Mouse (Mus musculus) gastrocnemius, postnatal 14 days (tissue): ENCODE measurements around the gene Pacrg. TPM values are rescaled to one million over a fixed set of nuclear protein-coding genes. Genes with fewer than 3 reads are reported as not detected.

Source experiments
- DNase-seq: peaks from one replicate; pipeline ENCODE4 v3.0.0; 2021; ENCODE audit warnings: mixed read lengths
- intact Hi-C: fragments of 180-260 bp; cut with DNase I; formaldehyde crosslinking; loops from one replicate; pipeline ENCODE4 v1.15.1; 2025; ENCODE audit warnings: low total_unique reads
- total RNA-seq, 2 experiments: library from RNA; stranded (reverse); gene quantifications; 2 replicates each; pipeline ENCODE4 v1.2.3; 2021

The Pacrg gene
- total RNA-seq, 2 experiments from 2014 or later, result 1.8 to 2.2 TPM

GRCm38 (mm10) chr17:10431849-10432524 is 408.1 kb downstream of the Pacrg start:
- no peak for DNase-seq
- intact Hi-C loops, result no loop called here

- intact Hi-C loops, result no loop called here
- DNase-seq, result no peak
Measured at GRCm38 (mm10) chr17:10430831-10431230, 409.3 kb downstream of the Pacrg start.

- no peak for DNase-seq
- intact Hi-C loops, result no loop called here
Measured at GRCm38 (mm10) chr17:10429406-10429805, 410.7 kb downstream of the Pacrg start.

DNA sequence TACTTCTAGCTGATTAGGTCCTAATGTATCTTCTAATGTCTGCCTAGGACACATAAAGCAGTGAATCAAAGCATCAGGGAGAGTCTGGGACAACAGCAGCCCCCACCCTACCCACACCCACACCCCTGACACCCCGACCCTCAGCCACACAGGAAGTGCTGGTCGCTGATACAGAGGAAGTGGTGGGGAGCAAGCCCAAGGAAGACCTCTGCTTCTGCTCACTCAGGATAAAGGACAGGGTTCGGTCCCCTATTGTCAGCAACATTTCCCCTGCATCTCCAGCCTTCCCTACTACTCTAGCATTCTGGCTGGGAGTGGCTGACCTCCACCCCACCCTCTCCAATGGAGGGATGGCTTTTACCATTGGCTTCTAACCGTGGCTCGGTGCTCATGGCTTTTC is 414.8 kb downstream of the Pacrg start:
- intact Hi-C loops, result no loop called here

GRCm38 (mm10) chr17:10417558-10418253 is 422.4 kb downstream of the Pacrg start:
- no peak for DNase-seq
- intact Hi-C loops, result no loop called here

More for the DNA sequence above, 414.8 kb downstream of the Pacrg start:
- DNase-seq, result no peak

GRCm38 (mm10) chr17:10416995-10417394 is 423.1 kb downstream of the Pacrg start:
- no peak for DNase-seq

DNA sequence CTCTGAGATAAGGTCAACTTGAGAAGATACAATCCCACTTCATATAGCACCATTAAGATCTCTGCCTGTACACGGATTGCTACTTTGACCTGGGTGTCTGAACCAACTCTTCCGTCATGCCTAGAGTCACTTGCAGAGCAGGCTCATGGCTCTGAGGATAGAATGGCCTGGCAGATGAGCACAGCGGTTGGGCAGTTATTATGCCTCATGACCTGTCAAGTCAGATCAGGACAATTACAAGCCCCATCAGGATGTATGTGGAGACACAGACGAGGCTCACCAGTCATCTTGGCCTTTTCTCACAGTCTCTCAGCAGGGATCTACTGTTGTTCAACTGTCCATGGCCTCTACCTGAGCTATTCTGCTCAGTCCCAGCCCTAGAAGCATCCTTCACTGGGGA is 424.0 kb downstream of the Pacrg start:
- intact Hi-C loops, result no loop called here

More at GRCm38 (mm10) chr17:10416995-10417394, 423.1 kb downstream of the Pacrg start:
- intact Hi-C loops, result no loop called here

GRCm38 (mm10) chr17:10414383-10414782 is 425.7 kb downstream of the Pacrg start:
- intact Hi-C loops, result no loop called here

More for the DNA sequence above, 424.0 kb downstream of the Pacrg start:
- no peak for DNase-seq

GRCm38 (mm10) chr17:10413870-10414269 is 426.2 kb downstream of the Pacrg start:
- intact Hi-C loops, result no loop called here
- DNase-seq, result no peak

More at GRCm38 (mm10) chr17:10414383-10414782, 425.7 kb downstream of the Pacrg start:
- no peak for DNase-seq

DNA sequence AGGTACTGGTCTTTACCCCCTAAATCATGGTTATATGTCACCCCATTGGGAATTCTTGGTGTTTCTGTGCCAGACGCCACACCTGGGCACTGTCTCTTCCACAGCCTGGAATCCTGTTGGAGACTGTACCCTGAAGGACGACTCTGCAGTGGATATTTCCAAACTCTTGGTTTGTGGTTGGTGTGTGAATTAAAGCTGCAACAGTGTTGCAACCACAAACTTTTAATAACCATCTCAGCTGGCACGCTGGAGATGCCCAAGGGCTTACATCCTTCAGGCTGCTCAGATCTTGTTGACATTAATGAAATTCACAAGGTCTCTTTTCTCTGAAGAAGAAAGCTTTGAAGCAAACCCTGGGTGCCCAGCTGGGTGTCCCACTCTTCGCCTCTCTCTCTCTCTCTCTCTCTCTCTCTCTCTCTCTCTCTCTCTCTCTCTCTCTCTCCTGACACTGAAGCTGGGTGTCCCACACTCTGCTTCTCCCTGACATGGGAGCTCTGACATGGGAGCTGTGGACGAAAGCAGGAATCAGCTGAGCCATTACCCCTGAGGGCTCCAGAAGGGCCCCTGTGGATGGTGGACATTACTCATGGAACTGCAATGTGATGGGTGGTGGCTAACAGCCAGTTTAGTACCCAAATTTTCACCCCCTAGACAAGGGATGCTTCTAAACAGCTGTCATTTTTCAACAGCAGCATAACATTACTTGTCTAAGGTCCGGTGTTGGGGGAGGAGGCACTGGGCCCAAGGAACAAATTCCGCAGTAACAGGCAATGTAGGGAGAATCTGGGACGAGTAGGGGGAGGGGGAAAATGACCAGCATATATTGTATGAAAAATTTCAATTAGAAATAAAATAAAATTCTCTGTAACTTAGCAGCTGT is 429.3 kb downstream of the Pacrg start:
- no peak for DNase-seq
- intact Hi-C loops, result no loop called here

DNA sequence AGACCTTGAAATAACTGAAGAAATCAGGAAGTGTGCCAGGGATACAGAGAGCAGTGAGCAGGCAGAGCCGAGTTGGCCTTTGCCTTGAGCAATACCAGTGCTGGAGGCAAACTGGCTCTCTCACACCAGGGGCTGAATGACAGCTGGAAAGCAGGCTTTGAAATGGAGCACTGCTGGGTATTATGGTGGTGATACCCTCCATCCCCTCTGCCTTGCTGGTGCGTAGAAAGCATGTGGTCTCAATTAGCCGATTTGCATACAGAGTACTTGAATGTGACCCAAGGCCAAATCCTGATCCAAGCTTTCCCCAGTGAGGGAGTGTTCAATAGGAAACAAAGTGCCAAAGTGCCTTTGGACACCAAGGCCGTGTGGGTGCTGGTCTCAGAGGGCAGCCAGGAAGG is 431.4 kb downstream of the Pacrg start:
- DNase-seq, result no peak

GRCm38 (mm10) chr17:10407031-10407722 is 432.9 kb downstream of the Pacrg start:
- intact Hi-C loops, result loop anchor here (10.0 kb wide), 1 partner anchor 78 kb away; no protein-coding TSS in a partner anchor
- DNase-seq, result no peak

More for the DNA sequence above, 431.4 kb downstream of the Pacrg start:
- intact Hi-C loops, result loop anchor here (10.0 kb wide), 1 partner anchor 76 kb away; no protein-coding TSS in a partner anchor

- no peak for DNase-seq
- intact Hi-C loops, result loop anchor here (10.0 kb wide), 1 partner anchor 78 kb away; no protein-coding TSS in a partner anchor
Measured at GRCm38 (mm10) chr17:10406311-10406710, 433.8 kb downstream of the Pacrg start.

- DNase-seq, result no peak
- intact Hi-C loops, result loop anchor here (10.0 kb wide), 1 partner anchor 79 kb away; no protein-coding TSS in a partner anchor
Measured at GRCm38 (mm10) chr17:10405906-10406305, 434.2 kb downstream of the Pacrg start.

DNA sequence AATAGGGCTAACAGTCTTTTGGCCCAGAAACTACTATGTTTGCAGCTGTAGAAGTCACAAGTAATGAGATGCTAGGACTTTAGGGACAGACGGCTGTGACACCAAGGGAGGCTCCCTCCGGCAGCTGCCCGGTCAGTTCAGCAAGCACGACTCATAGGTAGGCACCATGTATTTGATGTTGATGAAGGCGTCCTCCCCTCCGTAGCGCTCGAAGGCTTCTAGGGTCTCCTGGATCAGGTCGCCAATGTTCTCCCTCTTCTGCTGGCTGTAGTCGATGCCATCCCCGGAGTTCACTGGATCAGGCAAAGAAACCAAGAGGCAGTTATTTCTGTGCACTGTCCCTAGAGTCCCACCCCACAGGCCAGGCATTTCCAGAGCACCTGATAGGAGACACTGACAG is 436.9 kb downstream of the Pacrg start:
- intact Hi-C loops, result loop anchor here (10.0 kb wide), 1 partner anchor 82 kb away; no protein-coding TSS in a partner anchor
- DNase-seq, result no peak

GRCm38 (mm10) chr17:10402064-10402640 is 438.0 kb downstream of the Pacrg start:
- no peak for DNase-seq
- intact Hi-C loops, result loop anchor here (10.0 kb wide), 1 partner anchor 83 kb away; no protein-coding TSS in a partner anchor

GRCm38 (mm10) chr17:10401529-10401928 is 438.6 kb downstream of the Pacrg start:
- no peak for DNase-seq
- intact Hi-C loops, result loop anchor here (10.0 kb wide), 1 partner anchor 83 kb away; no protein-coding TSS in a partner anchor

DNA sequence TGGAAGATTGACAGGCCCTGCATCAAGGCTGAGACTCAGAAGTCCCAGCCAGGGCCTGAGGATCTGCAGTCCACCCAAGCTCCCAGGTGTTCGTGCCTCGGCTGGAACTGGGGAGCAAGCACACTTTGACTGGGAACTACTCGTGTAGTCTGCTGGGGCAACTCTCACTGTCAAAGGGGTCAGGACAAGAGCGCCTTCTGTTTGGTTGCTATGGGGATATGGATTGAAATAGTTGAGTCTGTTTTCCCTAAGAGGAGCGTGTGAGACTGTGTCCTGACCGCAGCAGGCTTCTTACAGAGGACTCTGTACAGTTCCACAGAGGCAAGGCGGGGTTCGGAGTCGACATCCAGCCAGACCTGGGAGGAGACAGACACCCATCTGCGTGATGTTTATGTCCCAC is 440.4 kb downstream of the Pacrg start:
- intact Hi-C loops, result loop anchor here (10.0 kb wide), 2 partner anchors 75 to 85 kb away; no protein-coding TSS in a partner anchor
- no peak for DNase-seq
